Mouse (Mus musculus) NIH3T3 (cell line): ENCODE results near the gene Slc25a39.

Experiments
- DNase-seq: peaks from one replicate; pipeline ENCODE4 v3.0.0-alpha.2; 2012; ENCODE audit warnings: low read depth

The Slc25a39 gene

DNA sequence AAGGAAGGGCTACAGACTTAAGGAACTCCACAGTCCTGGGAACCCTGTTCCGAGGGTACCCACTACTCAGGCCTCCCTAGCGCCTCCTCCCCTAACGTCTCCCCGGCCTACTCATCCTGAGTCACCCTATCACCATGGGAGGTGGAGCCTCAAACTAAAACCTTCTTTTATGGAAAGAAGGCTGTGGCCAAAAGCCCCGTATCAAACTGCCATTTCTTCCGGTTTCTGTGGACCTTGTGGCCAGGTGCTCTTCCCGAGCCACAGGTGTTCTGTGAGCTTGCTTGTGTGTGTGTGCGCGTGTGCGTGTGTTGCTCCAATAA is 28.7 kb upstream of the Slc25a39 start:
- peak; percentile 68 for DNase-seq

DNA sequence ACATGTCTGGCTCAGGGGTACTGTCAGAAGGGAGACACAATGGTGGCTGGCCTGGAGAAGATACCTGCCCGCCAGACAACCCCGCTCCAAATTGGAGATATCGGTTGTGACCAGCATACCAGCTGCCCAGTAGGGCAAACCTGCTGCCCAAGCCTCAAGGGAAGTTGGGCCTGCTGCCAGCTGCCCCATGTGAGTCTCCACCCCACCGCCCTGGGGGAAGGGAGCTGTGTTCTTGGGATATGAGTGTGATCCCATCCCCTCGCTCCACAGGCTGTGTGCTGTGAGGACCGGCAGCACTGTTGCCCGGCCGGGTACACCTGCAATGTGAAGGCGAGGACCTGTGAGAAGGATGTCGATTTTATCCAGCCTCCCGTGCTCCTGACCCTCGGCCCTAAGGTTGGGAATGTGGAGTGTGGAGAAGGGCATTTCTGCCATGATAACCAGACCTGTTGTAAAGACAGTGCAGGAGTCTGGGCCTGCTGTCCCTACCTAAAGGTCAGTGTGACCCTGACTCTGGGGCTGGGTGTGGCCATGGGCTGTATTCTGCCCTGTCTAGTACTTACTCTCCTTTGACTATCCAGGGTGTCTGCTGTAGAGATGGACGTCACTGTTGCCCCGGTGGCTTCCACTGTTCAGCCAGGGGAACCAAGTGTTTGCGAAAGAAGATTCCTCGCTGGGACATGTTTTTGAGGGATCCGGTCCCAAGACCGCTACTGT is 28.2 kb upstream of the Slc25a39 start:
- DNase-seq = peak; percentile 49

DNA sequence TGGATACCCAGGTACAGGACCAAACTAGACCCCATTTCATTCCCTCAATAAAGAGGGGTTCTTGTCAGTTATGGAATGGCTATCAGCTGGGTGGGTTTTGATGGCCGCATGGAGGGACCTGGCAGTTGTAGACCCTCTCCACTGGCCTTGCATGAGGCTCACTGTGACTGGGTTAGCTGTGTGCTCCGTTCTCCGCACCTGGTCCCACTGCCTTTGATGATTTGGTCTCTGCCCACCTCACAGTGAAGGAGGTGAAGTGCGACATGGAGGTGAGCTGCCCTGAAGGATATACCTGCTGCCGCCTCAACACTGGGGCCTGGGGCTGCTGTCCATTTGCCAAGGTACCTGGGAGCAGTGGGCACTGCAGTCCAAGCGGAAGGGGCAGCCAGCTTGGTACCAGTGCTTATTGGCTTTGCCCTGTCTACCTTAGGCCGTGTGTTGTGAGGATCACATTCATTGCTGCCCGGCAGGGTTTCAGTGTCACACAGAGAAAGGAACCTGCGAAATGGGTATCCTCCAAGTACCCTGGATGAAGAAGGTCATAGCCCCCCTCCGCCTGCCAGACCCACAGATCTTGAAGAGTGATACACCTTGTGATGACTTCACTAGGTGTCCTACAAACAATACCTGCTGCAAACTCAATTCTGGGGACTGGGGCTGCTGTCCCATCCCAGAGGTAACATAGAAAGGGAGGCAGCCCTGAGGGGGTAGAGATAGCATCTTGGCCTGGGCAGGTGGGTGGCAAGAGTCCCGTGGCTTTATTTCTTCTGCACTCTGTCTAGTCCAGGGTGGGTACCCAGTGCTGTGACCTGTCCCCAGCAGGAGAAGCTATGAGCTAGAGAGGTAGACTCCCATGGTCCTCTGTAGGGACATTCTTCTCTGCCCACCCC is 27.3 kb upstream of the Slc25a39 start:
- DNase-seq = no peak

DNA sequence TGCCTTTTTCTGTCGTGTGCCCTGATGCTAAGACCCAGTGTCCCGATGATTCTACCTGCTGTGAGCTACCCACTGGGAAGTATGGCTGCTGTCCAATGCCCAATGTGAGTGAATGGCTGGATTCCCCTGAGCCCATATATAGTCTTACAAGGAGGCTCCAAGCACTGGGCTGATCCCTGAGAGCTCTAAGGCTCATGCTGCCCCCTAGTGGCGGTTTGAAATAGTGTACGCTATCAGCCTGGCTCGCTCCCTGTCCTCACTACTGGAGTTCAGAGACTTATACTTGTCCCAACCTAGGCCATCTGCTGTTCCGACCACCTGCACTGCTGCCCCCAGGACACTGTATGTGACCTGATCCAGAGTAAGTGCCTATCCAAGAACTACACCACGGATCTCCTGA is 26.7 kb upstream of the Slc25a39 start:
- peak; percentile 96 for DNase-seq

DNA sequence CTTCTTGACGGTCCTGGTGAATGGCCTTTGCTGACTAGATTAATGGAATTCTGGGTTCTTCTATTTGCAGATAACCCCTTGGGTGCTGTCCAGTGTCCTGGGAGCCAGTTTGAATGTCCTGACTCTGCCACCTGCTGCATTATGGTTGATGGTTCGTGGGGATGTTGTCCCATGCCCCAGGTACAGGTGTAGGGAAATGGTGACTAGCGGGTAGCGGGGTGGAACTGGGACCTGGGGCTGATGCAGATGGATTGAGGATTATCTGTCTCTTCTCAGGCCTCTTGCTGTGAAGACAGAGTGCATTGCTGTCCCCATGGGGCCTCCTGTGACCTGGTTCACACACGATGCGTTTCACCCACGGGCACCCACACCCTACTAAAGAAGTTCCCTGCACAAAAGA is 26.1 kb upstream of the Slc25a39 start:
- no peak for DNase-seq

DNA sequence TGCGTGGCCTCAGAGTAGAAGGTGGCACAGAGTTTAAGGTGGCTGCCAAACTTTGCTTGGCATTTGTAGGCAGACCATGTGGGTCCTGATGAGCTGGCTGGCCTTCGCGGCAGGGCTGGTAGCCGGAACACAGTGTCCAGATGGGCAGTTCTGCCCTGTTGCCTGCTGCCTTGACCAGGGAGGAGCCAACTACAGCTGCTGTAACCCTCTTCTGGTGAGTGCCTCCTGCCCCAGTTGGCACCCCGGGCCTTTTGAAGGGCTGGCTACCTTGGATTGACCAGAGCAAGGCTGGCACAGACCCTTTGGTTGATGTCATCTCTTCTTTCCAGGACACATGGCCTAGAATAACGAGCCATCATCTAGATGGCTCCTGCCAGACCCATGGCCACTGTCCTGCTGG is 25.1 kb upstream of the Slc25a39 start:
- DNase-seq = no peak

DNA sequence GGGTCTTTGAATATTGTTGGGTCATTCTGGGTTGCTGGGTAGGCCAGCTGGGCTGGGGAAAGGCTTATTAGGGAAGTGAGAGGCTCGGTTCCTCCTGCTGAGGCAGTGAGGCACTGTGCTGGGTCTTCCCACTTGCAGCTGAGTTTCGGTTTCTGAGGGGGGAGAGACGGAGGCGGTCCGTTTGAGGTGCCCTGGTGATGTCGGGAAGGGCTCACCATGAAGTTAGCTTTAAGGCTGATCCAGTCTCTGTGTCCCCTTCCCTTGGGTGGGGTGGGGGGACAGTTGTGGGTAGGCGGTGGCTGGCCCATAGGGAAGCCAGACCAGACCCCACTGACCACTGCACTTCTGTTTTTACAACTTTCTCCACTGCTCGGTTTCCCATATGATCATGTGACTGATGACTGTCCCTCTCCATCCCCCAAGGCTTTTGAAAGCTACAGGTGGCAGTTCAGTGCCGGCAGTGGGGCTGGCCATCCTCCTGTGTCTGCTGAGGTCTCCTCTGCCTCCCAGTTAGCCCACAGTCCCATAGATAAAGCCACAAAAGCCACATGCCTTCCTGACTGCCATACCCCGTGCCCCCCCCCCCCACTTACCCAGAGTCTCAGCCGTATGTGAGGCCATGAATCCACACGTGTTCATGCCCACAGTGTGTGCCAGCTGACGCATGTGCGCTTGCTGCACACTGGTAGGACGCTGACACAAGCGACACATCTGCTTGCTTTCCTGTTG is 24.5 kb upstream of the Slc25a39 start:
- DNase-seq = no peak

DNA sequence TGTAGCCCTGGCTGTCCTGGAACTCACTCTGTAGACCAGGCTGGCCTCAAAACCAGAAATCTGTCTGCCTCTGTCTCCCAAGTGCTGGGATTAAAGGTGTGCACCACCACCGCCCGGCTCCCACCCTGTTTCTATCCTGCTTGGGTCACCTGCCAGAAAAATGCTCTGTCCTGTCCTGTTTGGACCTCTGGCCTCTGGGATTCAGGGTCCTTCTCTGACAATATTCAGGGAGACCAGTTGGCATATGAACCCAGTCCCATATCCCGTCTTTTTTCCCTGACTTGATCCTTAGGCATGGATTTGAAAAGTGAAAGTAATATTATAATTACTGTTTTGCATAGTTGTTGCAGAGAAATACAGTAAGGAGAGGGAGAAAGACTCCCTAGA is 24.0 kb upstream of the Slc25a39 start:
- no peak for DNase-seq

DNA sequence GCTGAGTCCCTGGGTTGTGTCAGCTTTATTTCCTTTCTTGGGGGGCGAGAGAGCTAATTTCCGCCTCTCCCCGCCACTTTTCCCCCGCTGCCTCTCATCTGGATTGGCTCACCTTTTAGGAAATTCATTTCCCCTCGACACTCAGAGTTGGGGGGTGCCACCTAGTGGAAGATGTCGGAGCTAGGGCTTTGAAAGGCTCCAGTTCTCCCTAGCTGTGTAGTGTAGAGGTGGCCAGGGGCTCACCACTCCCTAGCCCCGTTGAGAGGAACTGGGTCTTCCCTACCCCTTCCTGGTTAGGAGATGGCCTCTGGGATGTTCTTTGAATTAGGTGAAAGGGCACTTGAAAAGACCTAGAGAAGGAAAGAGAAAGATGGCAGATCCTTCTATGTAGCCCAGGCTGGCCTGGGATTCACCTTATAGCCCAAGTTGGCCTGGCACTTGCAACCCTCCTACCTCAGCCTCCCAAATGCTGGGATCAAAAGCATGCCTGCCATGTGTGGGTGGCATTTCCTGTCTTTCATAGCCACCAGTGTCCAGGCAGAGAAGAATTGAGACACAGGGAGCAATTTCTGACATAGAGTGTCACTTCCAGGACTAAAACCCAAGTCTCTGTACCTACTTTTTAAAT is 23.4 kb upstream of the Slc25a39 start:
- peak; percentile 90 for DNase-seq

DNA sequence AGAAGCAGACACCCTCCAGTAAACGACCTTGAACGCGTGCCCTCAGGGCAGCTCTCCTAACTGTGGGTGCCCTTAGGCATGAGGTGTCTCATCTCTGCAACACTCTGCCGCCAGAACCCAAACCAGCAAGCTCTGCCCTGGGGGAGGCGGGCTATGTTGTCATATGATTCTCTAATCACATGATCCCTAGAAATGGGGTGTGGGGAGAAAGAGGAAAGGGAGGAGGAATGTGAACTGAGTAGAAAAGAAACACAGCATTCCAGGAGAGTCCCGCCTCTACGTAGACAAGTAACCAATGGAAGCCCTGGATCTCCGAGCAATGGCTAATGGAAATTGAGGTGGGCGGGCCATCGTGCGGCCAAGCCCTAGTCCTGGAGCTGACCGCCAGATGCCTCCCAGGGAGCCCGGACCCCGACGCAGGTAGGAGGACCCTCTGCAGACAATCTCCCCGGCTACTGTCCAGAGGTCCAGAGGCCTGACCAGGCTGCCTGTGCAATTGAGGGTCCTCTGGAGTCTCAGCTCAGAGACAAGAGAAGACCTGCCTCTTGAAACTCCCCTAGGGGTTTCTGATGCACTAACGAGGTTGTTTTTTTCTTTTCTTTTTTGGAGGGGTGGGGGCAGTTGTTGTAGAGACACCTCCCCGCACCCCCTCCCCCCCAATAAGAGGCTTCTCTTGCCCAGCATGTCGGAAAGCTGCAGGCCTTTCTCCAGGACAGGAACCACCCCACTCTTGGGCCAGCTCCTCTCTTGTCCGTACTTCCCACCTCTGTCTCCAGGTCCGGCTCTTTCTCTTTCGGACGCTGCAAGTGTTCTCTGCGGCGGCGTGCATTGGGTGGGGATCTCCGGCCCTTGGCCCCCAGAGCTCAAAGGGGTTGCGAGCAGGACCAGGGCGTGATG is 22.6 kb upstream of the Slc25a39 start, which contains the start of gene Grn:
Grn (plus strand) TSS at position 195 of the 897 bp plus-strand sequence.
- peak; percentile 96 for DNase-seq

DNA sequence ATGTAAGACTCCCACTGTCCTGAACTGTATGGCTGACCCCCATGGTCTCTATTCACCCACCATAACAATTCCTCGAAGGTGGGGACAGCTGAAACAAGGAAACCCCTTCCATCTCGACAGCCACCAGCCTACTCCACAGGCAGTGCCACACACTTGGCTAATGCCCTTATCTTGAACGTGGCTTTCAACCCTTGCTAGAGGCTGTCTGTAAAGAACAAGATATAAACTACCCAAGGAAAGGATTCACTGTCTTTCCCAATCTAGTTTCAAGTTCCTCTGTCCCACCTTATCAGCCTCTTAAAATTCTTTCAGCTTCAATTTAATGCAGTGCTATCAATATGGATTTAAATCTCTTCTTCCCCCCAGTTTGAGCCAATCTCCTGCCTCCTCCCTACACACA is 21.8 kb upstream of the Slc25a39 start:
- no peak for DNase-seq

DNA sequence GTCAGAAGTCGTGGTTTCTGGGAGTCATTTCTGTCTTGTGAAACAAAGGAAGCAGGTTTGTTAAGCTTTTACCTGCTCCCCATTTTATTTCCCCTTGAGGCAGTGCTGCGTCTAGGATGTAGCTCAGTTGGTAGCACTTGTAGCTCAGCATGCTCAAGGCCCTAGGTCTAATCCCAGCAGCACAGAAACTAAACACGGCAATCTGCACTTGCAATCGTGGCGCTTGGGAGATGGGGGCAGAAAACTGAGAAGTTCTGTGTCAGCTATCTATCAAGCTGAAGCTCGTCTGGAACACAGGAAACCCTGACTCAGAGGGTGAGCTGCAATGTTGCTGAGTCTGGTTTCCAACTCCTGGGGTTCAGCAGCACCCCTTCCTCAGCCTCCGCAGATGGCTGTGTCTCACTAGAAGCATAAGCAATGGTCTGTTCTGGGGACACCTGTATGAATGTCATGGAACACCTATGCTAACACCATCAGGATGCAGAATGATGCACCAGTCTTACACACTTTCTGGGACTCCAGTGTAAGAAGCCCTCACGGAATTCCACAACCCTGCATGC is 21.3 kb upstream of the Slc25a39 start:
- DNase-seq = no peak

DNA sequence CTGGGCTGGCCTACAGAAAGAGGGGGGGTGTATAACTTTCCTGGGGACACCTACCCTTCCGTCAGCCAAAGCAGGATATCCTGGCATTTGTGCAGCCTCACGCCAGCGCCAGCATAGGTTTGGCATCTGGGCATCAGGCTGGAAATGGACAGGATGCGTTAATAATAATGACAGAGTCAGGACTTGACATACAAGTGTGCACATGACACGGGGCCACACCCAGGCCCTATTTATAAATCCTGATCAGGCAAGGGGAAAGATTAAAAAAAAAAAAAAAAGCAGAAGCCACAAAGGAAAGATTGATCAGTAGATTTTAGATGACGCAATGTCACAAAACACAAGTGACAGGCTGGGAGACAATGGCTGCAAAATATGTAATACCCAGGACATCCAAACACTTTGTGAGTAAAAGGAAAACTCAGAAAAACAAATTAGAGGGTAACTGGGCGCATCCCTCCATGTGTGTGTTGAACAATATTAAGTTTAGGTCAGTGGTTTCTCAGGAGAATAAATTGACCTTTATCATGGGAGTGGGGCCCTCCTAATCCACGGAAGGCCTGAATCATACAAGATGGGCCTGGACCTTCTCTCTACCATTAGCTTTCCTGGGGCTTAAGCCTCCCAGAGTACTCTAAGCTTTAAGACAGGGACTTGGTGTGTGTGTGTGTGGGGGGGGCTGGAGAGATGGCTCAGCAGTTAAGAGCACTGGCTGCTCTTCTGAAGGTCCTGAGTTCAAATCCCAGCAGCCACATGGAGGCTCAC is 18.0 kb upstream of the Slc25a39 start:
- no peak for DNase-seq

DNA sequence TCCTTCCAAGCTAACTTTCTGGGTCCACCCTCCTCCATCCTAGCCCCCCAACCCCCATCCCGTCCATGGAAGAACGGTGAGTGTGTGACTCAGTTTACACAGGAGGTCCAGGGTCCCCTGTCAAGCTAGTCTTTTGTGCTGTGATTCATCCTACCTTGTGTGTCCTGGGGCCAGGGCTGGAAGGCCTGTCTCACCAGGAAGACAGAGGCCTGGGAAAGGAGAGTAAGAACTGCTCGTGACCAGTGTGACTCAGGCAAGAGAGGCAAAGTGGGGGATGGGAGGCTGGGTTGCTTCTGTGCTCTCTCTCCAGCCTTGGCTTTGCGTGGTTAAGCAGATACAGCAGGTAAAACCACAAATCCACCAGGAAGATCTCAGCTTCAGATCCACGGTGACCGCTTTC is 16.9 kb upstream of the Slc25a39 start:
- peak; percentile 91 for DNase-seq

DNA sequence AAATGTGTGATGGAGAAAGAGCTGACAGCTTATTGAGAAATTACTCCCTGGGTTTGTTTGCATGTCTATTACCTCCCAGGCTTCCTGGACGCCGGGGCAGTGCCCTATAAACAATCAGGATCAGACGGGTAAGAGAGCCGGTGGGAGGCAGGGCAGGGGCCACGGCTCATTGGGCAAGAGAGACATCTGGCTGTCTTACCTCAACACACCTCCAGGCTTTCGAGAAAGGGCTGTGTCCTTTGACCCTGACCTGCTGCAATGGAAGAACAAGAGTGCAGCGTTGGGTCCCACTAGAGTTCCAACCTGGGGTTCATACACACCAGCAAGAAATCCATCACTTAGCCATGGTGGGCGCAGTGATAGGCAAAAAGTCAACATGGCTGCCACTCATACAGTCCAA is 13.8 kb upstream of the Slc25a39 start:
- no peak for DNase-seq

DNA sequence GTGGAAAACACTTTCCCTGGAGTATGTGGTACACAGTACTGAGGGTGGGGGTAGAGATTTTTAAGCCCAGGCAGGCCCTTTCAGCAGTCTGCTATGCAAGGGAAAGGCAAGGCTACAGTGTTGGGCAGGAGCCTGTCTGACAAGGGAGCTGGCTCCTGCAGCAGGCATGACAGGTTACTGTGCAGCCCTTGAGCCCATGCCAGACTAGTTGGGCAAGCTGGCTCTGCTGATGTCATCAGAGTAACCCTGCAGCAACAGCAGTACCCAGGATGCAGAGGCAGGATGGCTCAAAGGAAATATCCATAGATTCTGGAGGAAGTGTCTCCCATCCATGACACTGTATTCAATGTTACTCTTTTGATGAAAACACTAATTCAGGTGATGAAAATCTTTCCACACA is 11.1 kb upstream of the Slc25a39 start:
- DNase-seq = peak; percentile 57

DNA sequence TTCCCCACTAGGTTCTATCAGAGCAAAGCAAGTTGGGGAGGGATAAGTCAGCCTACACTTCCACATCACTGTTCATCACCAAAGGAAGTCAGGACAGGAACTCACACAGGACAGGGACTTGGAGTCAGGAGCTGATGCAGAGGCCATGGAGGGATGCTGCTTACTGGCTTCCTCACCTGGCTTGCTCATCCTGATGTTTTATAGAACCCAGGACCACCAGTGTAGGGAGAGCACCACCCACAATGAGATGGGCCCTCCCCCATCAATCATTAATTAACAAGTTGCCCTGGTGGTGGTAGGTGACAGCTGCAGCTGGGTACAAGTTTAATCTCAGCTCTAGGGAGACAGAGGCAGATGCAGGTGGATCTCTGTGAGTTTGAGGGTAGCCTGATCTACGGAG is 9.4 kb upstream of the Slc25a39 start:
- no peak for DNase-seq

DNA sequence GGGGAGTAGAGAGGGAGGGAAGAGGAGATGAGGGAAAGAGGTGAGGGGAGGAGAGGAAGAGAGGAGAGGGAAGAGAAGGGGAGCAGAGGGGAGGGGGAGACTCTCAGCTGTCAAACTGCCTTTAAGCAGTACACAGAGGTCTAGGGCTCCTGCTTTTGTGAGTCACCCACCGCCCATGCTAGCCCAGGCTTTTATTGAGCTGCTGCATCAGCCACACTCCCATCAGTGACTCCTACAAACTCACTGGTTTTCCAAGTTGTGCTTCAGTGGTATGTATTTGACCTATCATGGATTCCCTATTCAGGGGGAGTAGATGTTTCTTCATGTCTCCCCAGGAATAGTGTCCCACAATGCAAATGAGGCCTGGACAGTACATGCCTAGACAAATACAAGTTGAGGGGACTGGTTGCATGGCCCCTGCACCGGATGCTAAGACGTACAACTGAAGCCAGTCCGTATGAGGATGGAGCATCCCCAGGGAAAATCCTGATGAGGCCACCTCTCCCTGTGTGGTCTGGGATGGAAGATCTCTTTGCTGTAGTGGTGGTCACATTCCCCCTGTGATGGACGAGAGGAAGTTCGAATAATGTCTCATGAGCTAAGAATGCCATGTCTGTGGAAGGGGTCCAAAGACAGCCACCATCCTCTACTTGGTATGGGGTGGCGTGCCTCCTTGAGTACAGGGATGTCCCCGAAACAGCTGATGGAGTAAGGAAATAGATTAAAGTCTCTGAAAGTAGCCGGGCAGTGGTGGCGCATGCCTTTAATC is 7.5 kb upstream of the Slc25a39 start:
- no peak for DNase-seq

DNA sequence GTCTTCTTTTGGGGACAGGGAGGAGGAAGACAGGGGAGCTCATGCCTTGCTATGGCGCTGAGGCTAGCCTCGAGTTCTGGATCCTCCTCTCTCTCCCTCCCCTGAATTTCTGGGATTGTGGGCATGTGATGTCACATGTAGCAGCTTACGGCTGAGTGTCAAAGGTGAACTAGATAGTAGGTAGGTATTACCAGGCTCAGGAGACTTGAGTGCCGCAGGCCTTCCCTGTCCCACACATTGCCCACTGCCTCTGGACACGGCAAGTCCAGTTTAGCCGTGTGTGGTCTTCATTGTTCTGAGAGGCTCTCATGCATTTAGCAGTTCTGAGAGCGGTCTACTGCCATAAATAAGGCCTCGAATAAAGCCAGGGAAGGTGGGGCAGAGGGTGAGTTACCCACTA is 5.3 kb upstream of the Slc25a39 start:
- no peak for DNase-seq

DNA sequence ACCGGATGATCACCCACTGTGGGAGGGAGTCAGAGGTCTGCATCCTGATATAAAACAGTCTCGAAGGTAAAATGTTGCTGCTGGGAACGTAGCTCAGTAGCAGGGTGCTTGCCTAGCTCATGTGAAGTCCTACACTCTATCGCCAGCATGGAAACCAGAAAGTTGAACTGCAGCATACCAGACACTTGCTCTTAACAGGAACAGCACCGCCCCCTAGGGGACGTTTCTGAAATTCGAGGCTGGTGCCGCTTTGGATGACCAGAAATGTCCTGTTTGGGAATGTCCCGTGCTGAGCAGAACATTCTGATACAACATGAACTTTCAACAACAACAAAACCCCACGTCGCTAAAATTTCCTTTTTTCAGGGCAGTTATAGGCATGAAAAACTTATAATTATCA is 4.0 kb upstream of the Slc25a39 start:
- DNase-seq = peak; percentile 97
